Mouse (Mus musculus): Measurements from ENCODE around the gene Prkg2.
A peak's percentile ranks its signal among the peaks of the same experiment; 100 is the strongest.

Gene Prkg2

GRCm38 (mm10) chr5:98975877-98976672 lies 61.1 kb downstream of the Prkg2 start:
- no peak for DNase-seq

DNA sequence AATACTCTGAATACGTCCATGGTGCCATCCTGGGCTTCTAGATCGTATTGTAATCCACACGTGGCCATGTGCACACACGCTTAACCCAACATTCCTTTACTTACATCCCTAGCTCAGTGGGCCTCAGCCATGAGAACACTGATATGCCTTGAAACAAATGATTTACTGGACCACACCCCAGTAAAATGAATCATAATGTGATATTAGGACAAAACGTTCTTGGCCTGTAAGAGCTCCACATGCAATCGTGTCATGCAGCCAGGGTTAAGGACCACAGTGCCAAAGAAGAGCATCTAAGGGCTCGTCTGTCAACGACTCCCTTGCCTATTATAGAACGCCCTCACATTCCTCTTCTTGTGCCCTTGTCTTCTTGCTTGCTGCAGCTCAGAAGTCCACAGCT lies 70.5 kb downstream of the Prkg2 start:
- DNase-seq, result no peak

GRCm38 (mm10) chr5:98965139-98965538 lies 72.0 kb downstream of the Prkg2 start:
- no peak for DNase-seq

DNA sequence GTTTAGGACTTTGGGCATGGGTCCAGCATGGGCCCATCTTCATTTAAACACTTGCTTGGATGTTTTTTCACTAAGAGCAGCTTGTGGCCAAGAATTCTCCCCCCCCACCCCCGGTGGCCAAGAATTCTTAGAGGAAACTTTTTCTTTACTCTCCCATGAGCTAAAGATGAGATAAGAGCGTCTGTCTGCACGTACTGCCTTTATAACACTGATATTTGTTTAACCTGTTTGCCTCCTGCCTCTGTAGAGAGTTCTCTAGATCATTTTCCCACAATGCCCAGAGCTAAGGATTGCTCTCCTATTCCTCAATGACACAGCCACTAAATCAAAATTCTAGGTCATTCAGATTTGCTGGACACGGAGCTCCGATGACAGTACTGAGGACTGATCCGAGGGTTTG lies 72.8 kb downstream of the Prkg2 start:
- no peak for DNase-seq

- no peak for DNase-seq
Measured at GRCm38 (mm10) chr5:98962472-98962871, 74.7 kb downstream of the Prkg2 start.

- no peak for DNase-seq
Measured at GRCm38 (mm10) chr5:98955576-98955975, 81.6 kb downstream of the Prkg2 start.

DNA sequence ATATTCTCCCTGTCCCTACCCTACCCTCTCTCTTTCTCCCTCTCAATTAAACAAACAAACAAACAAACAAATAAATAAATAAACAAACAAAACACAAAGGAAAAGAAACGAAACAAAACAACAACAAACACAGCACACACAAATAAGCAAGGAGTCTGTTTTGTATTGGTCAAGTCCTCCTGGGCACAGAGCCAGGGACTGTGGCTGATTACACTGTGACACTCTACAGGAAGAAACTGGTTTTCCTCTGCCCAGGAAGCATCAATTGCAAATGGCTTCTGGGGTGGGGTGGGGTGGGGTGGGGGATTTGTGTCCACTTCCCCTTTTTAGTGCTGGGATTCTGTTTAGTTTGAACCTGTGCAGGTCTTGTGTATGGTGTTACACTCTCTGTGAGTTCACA lies 83.8 kb downstream of the Prkg2 start:
- DNase-seq, result no peak

GRCm38 (mm10) chr5:98951566-98951965 lies 85.6 kb downstream of the Prkg2 start:
- DNase-seq, result no peak

DNA sequence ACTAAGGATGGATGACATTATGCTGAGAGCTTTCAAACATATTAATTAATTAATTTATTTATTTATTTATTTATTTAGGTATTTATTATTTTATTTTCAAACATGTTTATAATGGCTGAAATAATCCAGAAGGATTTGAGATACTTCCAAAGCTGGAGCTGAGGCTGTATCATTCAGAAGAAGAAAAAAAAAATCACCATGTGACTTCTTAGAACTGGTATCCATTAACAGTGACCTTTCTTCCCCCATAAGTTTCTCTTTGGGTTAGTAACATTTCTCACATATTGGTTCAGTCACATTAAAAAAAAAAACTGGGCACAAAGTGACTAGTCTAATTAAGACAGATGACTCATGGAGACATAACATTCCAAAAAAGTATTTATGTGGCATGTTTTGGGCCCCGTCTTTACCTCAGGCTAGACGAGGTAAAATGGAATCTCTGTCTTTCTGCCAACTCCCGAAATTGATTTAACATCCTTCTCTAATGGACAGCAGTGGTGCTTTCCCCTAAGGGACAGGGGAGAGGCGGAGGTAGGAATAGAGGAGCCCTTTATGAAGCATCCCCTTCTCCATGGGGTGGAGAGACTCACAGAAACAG lies 86.6 kb downstream of the Prkg2 start:
- no peak for DNase-seq

DNA sequence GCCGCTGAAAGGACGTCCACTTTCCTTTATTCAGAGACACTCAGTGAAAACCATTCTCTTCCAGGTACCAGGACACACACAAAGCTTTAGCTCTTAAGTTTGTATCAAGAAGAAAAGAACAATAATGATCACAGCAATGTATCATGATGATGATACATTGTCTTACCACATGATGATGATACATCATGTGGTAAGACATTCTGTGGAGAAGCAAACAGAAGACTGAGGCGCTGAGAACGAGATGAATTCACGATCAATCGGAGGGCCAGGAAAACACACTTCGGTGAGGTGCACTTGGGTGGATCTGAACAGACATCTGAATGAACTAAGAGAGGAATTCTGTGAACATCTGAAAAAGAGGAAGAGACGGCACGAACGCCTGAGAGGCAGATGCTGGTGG lies 87.4 kb downstream of the Prkg2 start:
- DNase-seq, result no peak

- DNase-seq, result no peak
Measured at GRCm38 (mm10) chr5:98946656-98947055, 90.5 kb downstream of the Prkg2 start.

GRCm38 (mm10) chr5:98946117-98946620 lies 91.0 kb downstream of the Prkg2 start:
- no peak for DNase-seq

GRCm38 (mm10) chr5:98943776-98944175 lies 93.4 kb downstream of the Prkg2 start:
- DNase-seq, result no peak

- no peak for DNase-seq
Measured at GRCm38 (mm10) chr5:98940731-98941130, 96.4 kb downstream of the Prkg2 start.

- DNase-seq, result no peak
Measured at GRCm38 (mm10) chr5:98939631-98940208, 97.4 kb downstream of the Prkg2 start.

DNA sequence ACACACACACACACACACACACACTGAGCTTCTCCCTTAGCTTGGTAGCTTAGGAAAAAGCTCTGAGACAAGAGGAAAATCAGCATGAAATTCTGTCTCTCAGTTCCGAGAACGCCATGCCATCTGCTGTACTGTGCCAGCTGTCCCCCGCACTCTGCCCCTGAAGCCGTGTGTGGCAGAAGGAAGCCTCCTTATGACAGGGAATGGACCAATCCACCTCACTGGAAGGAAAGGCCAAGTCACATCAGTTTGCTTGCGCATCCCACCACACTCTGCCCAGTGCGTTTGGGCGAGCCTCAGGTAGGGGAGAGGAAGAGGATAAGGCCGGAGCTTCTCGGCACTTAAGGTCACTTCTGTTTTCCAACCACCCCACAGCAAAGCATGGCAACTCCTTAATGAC lies 98.0 kb downstream of the Prkg2 start:
- no peak for DNase-seq

- no peak for DNase-seq
Measured at GRCm38 (mm10) chr5:98937879-98938278, 99.3 kb downstream of the Prkg2 start.

DNA sequence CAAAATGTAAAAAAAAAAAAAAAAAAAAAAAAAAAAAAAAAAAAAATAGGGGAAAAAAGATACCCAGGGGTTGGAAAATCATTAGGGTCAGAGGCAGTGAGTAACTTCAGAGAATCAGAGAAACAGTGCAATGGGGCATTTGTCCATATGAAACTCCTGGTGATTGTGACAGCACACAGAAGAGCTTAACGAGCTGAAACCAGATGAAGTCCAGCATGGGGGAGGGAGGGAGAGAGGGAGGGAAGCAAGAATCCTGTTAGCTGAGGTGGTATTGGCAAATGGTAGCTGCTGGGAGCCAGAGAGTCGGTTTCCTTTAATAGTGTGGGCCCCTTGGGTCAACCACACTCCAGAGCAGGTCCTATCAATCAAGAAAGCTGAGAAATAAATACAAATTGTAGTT lies 100.5 kb downstream of the Prkg2 start:
- peak; percentile 19 to 48 for DNase-seq

DNA sequence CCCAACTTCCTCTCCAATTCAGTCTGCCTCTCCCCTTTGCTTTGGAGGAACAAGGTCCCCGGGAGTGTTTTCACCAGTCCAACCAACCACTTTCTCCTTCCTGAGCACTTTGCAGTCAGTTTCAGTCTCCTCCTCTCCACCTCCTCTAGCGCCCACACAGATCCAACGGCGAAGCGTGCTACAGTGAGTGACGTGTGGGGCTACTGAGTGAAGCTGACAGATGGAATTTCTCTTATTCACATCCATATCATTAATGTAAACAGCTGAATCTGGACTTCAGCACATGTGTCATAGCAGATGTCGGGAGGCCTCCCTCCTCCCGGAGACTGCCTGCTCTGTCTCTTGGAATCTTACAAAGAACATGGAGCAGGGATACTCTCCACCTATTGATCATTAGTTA lies 101.2 kb downstream of the Prkg2 start:
- peak; percentile 24 to 69 for DNase-seq

GRCm38 (mm10) chr5:98922921-98923320 lies 114.2 kb downstream of the Prkg2 start:
- no peak for DNase-seq

DNA sequence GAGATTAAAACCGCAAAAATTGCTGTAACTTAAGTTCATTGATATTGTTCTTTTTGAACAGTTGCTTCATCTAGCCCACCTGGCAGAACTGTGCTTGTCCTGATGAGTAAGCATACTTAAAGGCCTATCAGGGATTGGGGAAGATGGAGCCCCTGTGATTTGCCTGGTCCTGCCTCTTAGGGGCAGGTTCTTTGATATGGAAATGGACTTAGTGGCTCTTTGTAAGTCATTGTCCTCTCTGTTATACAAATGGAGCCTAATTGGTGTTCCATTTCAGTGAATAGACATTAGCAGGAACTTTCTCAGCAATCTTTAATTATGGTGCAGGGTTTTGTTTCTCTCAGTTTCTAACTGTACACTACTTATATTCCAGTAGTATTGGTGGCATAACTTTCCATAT lies 115.5 kb downstream of the Prkg2 start:
- no peak for DNase-seq

DNA sequence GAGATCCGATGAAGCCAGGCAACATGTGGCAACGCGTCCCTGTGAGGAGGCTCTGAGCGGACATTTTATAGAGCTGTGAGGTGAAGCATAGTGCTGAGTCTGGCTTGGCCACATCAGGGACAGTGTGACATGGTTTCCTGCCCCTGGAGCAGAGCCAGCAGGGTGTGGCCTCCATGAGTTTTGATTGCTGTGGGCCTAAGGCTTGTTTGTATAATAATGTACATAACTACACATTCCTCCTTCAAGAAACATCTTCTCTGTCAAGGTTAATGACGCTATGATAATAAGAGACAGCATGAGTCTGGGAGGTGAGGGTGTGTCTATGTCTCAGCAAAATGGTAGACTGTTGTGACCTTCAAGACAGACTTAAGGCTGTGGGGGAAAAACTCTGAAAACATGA lies 118.4 kb downstream of the Prkg2 start:
- DNase-seq, result no peak

GRCm38 (mm10) chr5:98902339-98902738 lies 134.8 kb downstream of the Prkg2 start:
- DNase-seq, result no peak

DNA sequence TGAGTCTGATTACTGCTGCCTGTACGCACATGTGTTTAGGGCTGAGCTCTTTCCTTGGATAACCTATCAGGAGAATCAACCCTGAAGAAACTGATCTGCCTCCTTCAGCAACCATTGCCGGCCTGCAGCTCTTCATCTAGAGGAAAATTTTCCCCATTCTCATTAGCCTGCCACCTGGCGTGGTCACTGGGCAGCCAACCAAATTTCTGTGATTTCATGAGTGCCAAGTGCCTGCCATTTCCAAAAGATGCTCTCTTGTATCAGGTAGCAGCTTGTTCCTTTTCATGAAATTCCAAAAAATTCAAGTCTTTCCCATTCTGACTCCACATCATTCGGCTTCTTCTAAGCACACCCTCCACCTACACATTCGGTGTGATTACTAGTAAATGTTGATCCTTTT lies 136.2 kb downstream of the Prkg2 start:
- no peak for DNase-seq
